Mouse (Mus musculus): ENCODE measurements around the gene Lrrk2. TPM values are rescaled to one million over a fixed set of nuclear protein-coding genes. Genes with fewer than 3 reads are reported as not detected.
A peak's percentile ranks its signal among the peaks of the same experiment; 100 is the strongest.

Gene Lrrk2
- polyA plus RNA-seq, 1 experiment = 14.7 TPM

DNA sequence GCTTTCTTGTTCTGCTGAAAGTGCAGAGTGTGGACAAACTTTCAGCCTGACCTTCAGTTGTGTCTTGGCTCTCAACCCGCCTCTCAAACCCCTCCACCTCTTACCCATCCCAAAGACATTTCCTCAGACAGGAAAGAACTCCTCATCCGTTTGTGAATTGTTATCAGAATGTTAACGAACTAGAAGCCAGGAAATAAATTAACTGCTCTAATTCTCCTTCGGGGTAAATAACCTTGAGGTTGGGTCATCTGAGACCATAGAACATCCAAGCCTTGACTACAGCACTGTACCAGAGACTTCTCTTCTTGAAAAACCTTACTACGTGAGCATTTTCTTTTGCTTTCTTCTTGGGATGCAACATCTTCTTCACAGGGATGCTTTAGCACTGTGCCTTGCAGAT, 988 bp upstream of the Lrrk2 start:
- WGBS = 37% methylated on average over 5 of the region's 5 CpGs
- no peak overlapping the region for H3K4me3 ChIP-seq (replicated peaks; ENCODE audit: extremely low read depth, low read depth, low read length)
- TF ChIP-seq POLR2A (IDR thresholded peaks at IDR 0.05; ENCODE audit: borderline replicate concordance, extremely low read depth, low read depth, low read length) (no peak), CTCF (IDR thresholded peaks at IDR 0.05; ENCODE audit: insufficient read depth, low read length) (no peak)
- no peak for DNase-seq
- peaks cover 9% of the 10 kb centered on the region for H3K4me1 ChIP-seq (ENCODE audit: control insufficient read depth, insufficient read depth, low read length)

GRCm38 (mm10) chr15:91673569-91673905, 562 bp downstream of the Lrrk2 start:
- peak overlapping the region; percentile 83 for H3K4me3 ChIP-seq (replicated peaks; ENCODE audit: extremely low read depth, low read depth, low read length)
- WGBS = 7% methylated on average over 5 of the region's 5 CpGs
- no peak for DNase-seq
- no peak for TF ChIP-seq CTCF (IDR thresholded peaks at IDR 0.05; ENCODE audit: insufficient read depth, low read length)
- TF ChIP-seq POLR2A (IDR thresholded peaks at IDR 0.05; ENCODE audit: borderline replicate concordance, extremely low read depth, low read depth, low read length) = no peak
- peaks cover 15% of the 10 kb centered on the region for H3K4me1 ChIP-seq (ENCODE audit: control insufficient read depth, insufficient read depth, low read length)

DNA sequence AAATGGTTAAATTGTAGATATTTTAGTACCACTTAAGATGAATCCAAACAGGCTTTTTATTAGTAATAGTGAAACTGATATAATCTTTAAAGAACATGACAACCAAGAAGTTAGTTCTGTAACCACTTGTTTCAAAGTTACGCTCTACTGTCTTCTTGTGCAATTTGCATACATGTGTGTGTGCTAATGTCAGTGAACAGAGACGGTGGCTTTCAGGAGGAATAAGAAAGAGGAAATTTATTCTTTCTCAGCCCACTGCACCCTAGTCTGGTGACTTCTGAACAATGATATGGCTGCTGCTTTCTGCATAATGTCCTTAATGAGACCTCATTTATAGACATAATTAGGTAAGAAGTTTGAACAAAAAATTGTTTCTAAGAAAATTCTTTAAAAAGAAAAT, 7.1 kb downstream of the Lrrk2 start:
- H3K4me1 ChIP-seq (ENCODE audit: control insufficient read depth, insufficient read depth, low read length) = peaks cover 14% of the 10 kb centered on the region
- TF ChIP-seq CTCF (IDR thresholded peaks at IDR 0.05; ENCODE audit: insufficient read depth, low read length) (no peak), POLR2A (IDR thresholded peaks at IDR 0.05; ENCODE audit: borderline replicate concordance, extremely low read depth, low read depth, low read length) (no peak)
- H3K4me3 ChIP-seq (replicated peaks; ENCODE audit: extremely low read depth, low read depth, low read length) = no peak overlapping the region
- no peak for DNase-seq
- WGBS = 60% methylated on average over 2 of the region's 2 CpGs

GRCm38 (mm10) chr15:91685880-91686563, 13.0 kb downstream of the Lrrk2 start:
- TF ChIP-seq POLR2A (IDR thresholded peaks at IDR 0.05; ENCODE audit: borderline replicate concordance, extremely low read depth, low read depth, low read length) (no peak), CTCF (IDR thresholded peaks at IDR 0.05; ENCODE audit: insufficient read depth, low read length) (no peak)
- DNase-seq = no peak
- WGBS = 59% methylated on average over 7 of the region's 7 CpGs
- H3K4me1 ChIP-seq (ENCODE audit: control insufficient read depth, insufficient read depth, low read length) = peaks cover 3% of the 10 kb centered on the region
- no peak overlapping the region for H3K4me3 ChIP-seq (replicated peaks; ENCODE audit: extremely low read depth, low read depth, low read length)

DNA sequence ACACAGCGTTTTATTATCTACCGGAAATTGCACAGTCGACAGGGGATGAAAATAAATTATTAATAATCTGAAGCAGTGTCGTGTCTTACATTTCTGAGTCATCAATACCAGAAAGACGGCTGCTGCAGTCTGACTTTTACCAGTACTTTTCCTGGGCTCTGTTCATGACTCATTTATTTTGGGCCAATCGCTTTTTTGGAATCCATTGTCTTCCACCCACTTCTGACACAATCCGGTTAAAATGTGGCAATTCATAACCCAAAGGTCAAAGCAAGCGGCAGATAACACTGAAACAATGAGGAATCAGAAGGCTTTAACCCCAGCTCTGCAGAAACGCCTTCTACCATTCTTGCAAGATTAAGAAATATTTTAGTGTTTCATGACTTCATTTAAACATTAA, 17.7 kb downstream of the Lrrk2 start:
- Histone ChIP-seq H3K4me1 (ENCODE audit: control insufficient read depth, insufficient read depth, low read length) (no peaks in the 10 kb centered on the region), H3K4me3 (replicated peaks; ENCODE audit: extremely low read depth, low read depth, low read length) (no peak overlapping the region)
- TF ChIP-seq CTCF (IDR thresholded peaks at IDR 0.05; ENCODE audit: insufficient read depth, low read length) (no peak), POLR2A (IDR thresholded peaks at IDR 0.05; ENCODE audit: borderline replicate concordance, extremely low read depth, low read depth, low read length) (no peak)
- 60% methylated on average over 9 of the region's 9 CpGs for WGBS
- DNase-seq = no peak

DNA sequence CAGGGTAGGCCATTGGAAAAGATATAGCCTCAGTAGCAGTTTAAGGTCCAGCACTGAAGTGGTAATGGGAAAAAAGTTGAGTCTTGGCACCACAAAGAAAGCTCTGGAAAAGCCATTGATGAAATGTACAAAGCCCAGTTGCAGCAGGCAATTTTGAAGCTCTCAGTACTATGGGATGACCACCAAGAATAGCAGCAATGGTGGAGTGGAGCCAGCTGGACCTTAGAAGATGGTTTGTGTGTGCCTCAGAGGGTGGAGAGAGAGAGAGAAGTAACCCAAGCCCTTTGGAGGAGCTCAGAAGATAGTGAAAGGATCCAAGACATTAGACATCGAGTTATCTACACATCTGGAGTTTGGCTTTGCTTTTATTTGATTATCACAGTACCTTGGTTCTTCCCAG, 20.1 kb downstream of the Lrrk2 start:
- WGBS = 52% methylated on average over 1 of the region's 1 CpGs
- no peak for TF ChIP-seq CTCF (IDR thresholded peaks at IDR 0.05; ENCODE audit: insufficient read depth, low read length)
- no peak for TF ChIP-seq POLR2A (IDR thresholded peaks at IDR 0.05; ENCODE audit: borderline replicate concordance, extremely low read depth, low read depth, low read length)
- no peak for DNase-seq
- Histone ChIP-seq H3K4me1 (ENCODE audit: control insufficient read depth, insufficient read depth, low read length) (no peaks in the 10 kb centered on the region), H3K4me3 (replicated peaks; ENCODE audit: extremely low read depth, low read depth, low read length) (no peak overlapping the region)

- no peak for DNase-seq
- H3K4me3 ChIP-seq (replicated peaks; ENCODE audit: extremely low read depth, low read depth, low read length) = no peak overlapping the region
- TF ChIP-seq POLR2A (IDR thresholded peaks at IDR 0.05; ENCODE audit: borderline replicate concordance, extremely low read depth, low read depth, low read length) (no peak), CTCF (IDR thresholded peaks at IDR 0.05; ENCODE audit: insufficient read depth, low read length) (no peak)
- no peaks in the 10 kb centered on the region for H3K4me1 ChIP-seq (ENCODE audit: control insufficient read depth, insufficient read depth, low read length)
- WGBS = 91% methylated on average over 2 of the region's 2 CpGs
Observed at GRCm38 (mm10) chr15:91693856-91694255, 20.9 kb downstream of the Lrrk2 start.

DNA sequence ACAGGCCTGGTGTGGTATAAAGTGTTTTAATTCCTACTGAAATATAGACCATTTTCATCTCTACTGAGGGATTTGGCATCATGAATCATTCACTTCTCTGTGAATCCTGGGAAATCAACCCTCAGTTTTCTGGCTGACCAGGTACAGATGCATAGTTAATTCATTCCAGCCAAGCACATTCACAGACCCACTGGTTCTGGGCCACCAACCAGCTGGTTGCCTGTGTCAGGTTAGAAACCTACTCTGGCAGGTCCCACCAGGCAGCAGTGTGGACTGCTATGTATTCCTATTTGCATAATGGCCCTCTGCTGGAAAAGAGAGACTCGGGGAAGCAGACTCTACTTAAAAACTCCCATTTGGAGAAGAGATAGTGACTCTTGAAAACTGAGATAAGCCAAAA, 27.9 kb downstream of the Lrrk2 start:
- no peak for DNase-seq
- Histone ChIP-seq H3K4me3 (replicated peaks; ENCODE audit: extremely low read depth, low read depth, low read length) (no peak overlapping the region), H3K4me1 (ENCODE audit: control insufficient read depth, insufficient read depth, low read length) (peaks cover 4% of the 10 kb centered on the region; the same call in 1 of the 2 replicates)
- TF ChIP-seq POLR2A (IDR thresholded peaks at IDR 0.05; ENCODE audit: borderline replicate concordance, extremely low read depth, low read depth, low read length) (no peak), CTCF (IDR thresholded peaks at IDR 0.05; ENCODE audit: insufficient read depth, low read length) (no peak)
- WGBS = 49% methylated on average over 1 of the region's 1 CpGs

- TF ChIP-seq POLR2A (IDR thresholded peaks at IDR 0.05; ENCODE audit: borderline replicate concordance, extremely low read depth, low read depth, low read length) (no peak), CTCF (IDR thresholded peaks at IDR 0.05; ENCODE audit: insufficient read depth, low read length) (no peak)
- DNase-seq = peak; percentile 23
- 24% methylated on average over 8 of the region's 8 CpGs for WGBS
- Histone ChIP-seq H3K4me1 (ENCODE audit: control insufficient read depth, insufficient read depth, low read length) (peaks cover 4% of the 10 kb centered on the region; the same call in 1 of the 2 replicates), H3K4me3 (replicated peaks; ENCODE audit: extremely low read depth, low read depth, low read length) (no peak overlapping the region)
Observed at GRCm38 (mm10) chr15:91702991-91703715, 30.2 kb downstream of the Lrrk2 start.

- 94% methylated on average over 7 of the region's 7 CpGs for WGBS
- no peak for TF ChIP-seq POLR2A (IDR thresholded peaks at IDR 0.05; ENCODE audit: borderline replicate concordance, extremely low read depth, low read depth, low read length)
- TF ChIP-seq CTCF (IDR thresholded peaks at IDR 0.05; ENCODE audit: insufficient read depth, low read length) = no peak
- H3K4me3 ChIP-seq (replicated peaks; ENCODE audit: extremely low read depth, low read depth, low read length) = no peak overlapping the region
- no peak for DNase-seq
- peaks cover 4% of the 10 kb centered on the region; the same call in 1 of the 2 replicates for H3K4me1 ChIP-seq (ENCODE audit: control insufficient read depth, insufficient read depth, low read length)
Observed at GRCm38 (mm10) chr15:91704091-91704490, 31.1 kb downstream of the Lrrk2 start.

Data from lung, adult 2 months (tissue).